Mouse (Mus musculus) E14TG2a.4 (cell line): ENCODE measurements around the gene Pdzrn4.

Source experiments
- CTCF ChIP-seq: conservative IDR thresholded peaks from 2 replicates; pipeline ENCODE4 v1.5.1; 2014; ENCODE audit warnings: low read length
- NANOG ChIP-seq: IDR thresholded peaks from 2 replicates; pipeline ENCODE4 v1.6.1; 2014; ENCODE audit warnings: borderline replicate concordance, low read length, mixed read lengths
- POU5F1 ChIP-seq: IDR thresholded peaks from 2 replicates; pipeline ENCODE4 v1.6.1; 2014; ENCODE audit warnings: low read length, borderline replicate concordance

GRCm38 (mm10) chr15:92769535-92769934, 372.9 kb downstream of the Pdzrn4 start:
- no peak for TF ChIP-seq CTCF
- no peak for TF ChIP-seq POU5F1
- TF ChIP-seq NANOG: no peak
